20 mouse cellular contexts compared by ENCODE assay signal in genomic region chr2:25986601-25987000, GRCm38 (mm10). TPM values are rescaled to one million over a fixed set of nuclear protein-coding genes. Genes with fewer than 3 reads are reported as not detected.
A peak's percentile ranks its signal among the peaks of the same experiment; 100 is the strongest.
DNase-seq lines count a peak whose midpoint lies in the region; ATAC-seq lines count a peak whose summit lies in the region.
"Had no signal": no experiment of that assay in that cellular context is flagged by ENCODE, and none has a peak within 500 bp of the region (broad histone marks: within the 10 kb centered on the region; RNA-seq: fewer than 3 reads in every experiment).

No protein-coding gene starts in this region.

- no peak for DNase-seq in heart, embryonic 10.5 days (ENCODE audit: low spot score)
- peak; percentile 23 for DNase-seq in 3134 (ENCODE audit: extremely low read depth, insufficient read length, low spot score)
- DNase-seq in 3T3-L1 (ENCODE audit: low read depth, low spot score), result peak; percentile 56
- DNase-seq in adrenal gland, postnatal 14 days, result peak; percentile 27
- no peak for DNase-seq in thymus, postnatal 14 days
- no peak for DNase-seq in embryo, embryonic 11 days
- DNase-seq: cerebellum, adult 11 months; cerebellum, adult 8-10 months; cerebellum, postnatal 14 days; gastrocnemius, postnatal 10 days; heart, postnatal 10 days; heart, postnatal 4 days had no signal

- peaks cover 20% of the 10 kb centered on the region for H3K4me1 ChIP-seq in heart, embryonic 13.5 days
- peaks cover 15% of the 10 kb centered on the region for H3K4me1 ChIP-seq in heart, embryonic 10.5 days

- H3K9ac ChIP-seq in heart, embryonic 13.5 days, result peak overlapping the region; percentile 9; the same call in 1 of the 2 replicates
- H3K9ac ChIP-seq: embryonic facial prominence, embryonic 12.5 days; forebrain, embryonic 15.5 days; hindbrain, embryonic 12.5 days had no signal

- H3K4me2 ChIP-seq in heart, embryonic 13.5 days, result no peak overlapping the region
- H3K4me2 ChIP-seq: embryonic facial prominence, embryonic 12.5 days; forebrain, embryonic 15.5 days; hindbrain, embryonic 12.5 days had no signal

- 64% methylated on average over 5 of the region's 5 CpGs for WGBS in heart, embryonic 13.5 days
- WGBS in heart, embryonic 10.5 days, result 63% methylated on average over 5 of the region's 5 CpGs

- H3K27ac ChIP-seq in heart, embryonic 13.5 days (replicated peaks), result no peak overlapping the region
- no peak overlapping the region for H3K27ac ChIP-seq in heart, embryonic 10.5 days
- H3K27ac ChIP-seq: embryonic facial prominence, embryonic 12.5 days; forebrain, embryonic 15.5 days; hindbrain, embryonic 12.5 days had no signal

- no peak for ATAC-seq in heart, embryonic 13.5 days (ENCODE audit: extremely low read depth, insufficient number of reproducible peaks, low FRiP score, low TSS enrichment)
- ATAC-seq in granulocyte monocyte progenitor cell, adult 5-6 weeks (replicated peaks; ENCODE audit: poor library complexity, severe bottlenecking), result no peak
- ATAC-seq: forebrain, embryonic 15.5 days; hindbrain, embryonic 16.5 days; inflammation-experienced regulatory T-cells, adult 6 months; intestine, postnatal 0 days had no signal

- no peak overlapping the region for H3K4me3 ChIP-seq in heart, embryonic 13.5 days
- H3K4me3 ChIP-seq in heart, embryonic 10.5 days, result no peak overlapping the region
- H3K4me3 ChIP-seq: embryonic facial prominence, embryonic 12.5 days; forebrain, embryonic 15.5 days; hindbrain, embryonic 12.5 days had no signal

- H3K9me3 ChIP-seq in heart, embryonic 13.5 days, result no peaks in the 10 kb centered on the region
- H3K9me3 ChIP-seq in heart, embryonic 10.5 days, result no peaks in the 10 kb centered on the region
- H3K9me3 ChIP-seq: embryonic facial prominence, embryonic 12.5 days; forebrain, embryonic 15.5 days; hindbrain, embryonic 12.5 days had no signal

- H3K36me3 ChIP-seq in heart, embryonic 13.5 days, result no peaks in the 10 kb centered on the region
- no peaks in the 10 kb centered on the region for H3K36me3 ChIP-seq in heart, embryonic 10.5 days
- H3K36me3 ChIP-seq: embryonic facial prominence, embryonic 12.5 days; forebrain, embryonic 15.5 days; hindbrain, embryonic 12.5 days had no signal

- no peaks in the 10 kb centered on the region for H3K27me3 ChIP-seq in heart, embryonic 13.5 days (replicated peaks)
- H3K27me3 ChIP-seq in heart, embryonic 10.5 days (ENCODE audit: insufficient read depth, poor library complexity, severe bottlenecking), result 0 out of 2 replicates have a peak, but pooled peaks cover 9% of the 10 kb centered on the region
- H3K27me3 ChIP-seq: embryonic facial prominence, embryonic 12.5 days; forebrain, embryonic 15.5 days; hindbrain, embryonic 12.5 days had no signal

RNA-seq across cellular contexts. Expression of gene Camsap1, which starts 3.5 kb away (rescaled TPM):
- polyA plus RNA-seq in heart, embryonic 13.5 days (2015; fragmentation: Nextera tagmentation; extraction: Ambion mirVana), result 6.6 and 11.6 TPM in 2 replicates
- 13.4 and 13.9 TPM in 2 replicates for polyA plus RNA-seq in heart, embryonic 10.5 days (2016; fragmentation: Nextera tagmentation; extraction: Ambion mirVana)
- total RNA-seq in adrenal gland, postnatal 14 days (2021), result 25.9 and 32.1 TPM in 2 replicates
- total RNA-seq in granulocyte monocyte progenitor cell, adult 5-6 weeks (2014; fragmentation: Nextera tagmentation), result 14.8 and 21.9 TPM in 2 replicates
- total RNA-seq in granulocyte monocyte progenitor cell, adult 5-6 weeks (2017), result 8.3 and 12.9 TPM in 2 replicates

RNA-seq across cellular contexts. Expression of gene Ubac1, which starts 34.9 kb away (rescaled TPM):
- 97.0 and 111 TPM in 2 replicates for polyA plus RNA-seq in heart, embryonic 13.5 days (2015; fragmentation: Nextera tagmentation; extraction: Ambion mirVana)
- 116 and 127 TPM in 2 replicates for polyA plus RNA-seq in heart, embryonic 10.5 days (2016; fragmentation: Nextera tagmentation; extraction: Ambion mirVana)
- 53.0 and 58.0 TPM in 2 replicates for total RNA-seq in adrenal gland, postnatal 14 days (2021)
- total RNA-seq in granulocyte monocyte progenitor cell, adult 5-6 weeks (2014; fragmentation: Nextera tagmentation), result 45.2 and 61.7 TPM in 2 replicates
- total RNA-seq in granulocyte monocyte progenitor cell, adult 5-6 weeks (2017), result 33.0 and 48.3 TPM in 2 replicates

Comparison
In these comparisons a context has a peak if more than half of its experiments do, and no peak if none do; other contexts are left out.
1. DNase-seq: peak in 3134 (single experiment), 3T3-L1 (single experiment) and adrenal gland, postnatal 14 days (single experiment); none in heart, embryonic 10.5 days (single experiment), thymus, postnatal 14 days (single experiment) and embryo, embryonic 11 days (single experiment).